Mouse (Mus musculus) left cerebral cortex, postnatal 25 days (tissue): ENCODE results near the gene Sohlh1. TPM values are rescaled to one million over a fixed set of nuclear protein-coding genes. Genes with fewer than 3 reads are reported as not detected.

Experiments used
- DNase-seq, 2 experiments: peaks; one replicate each; pipeline ENCODE4 v3.0.0; 2022; ENCODE audit warnings: low spot score in 2 of 2, mixed read lengths in 1 of 2
- intact Hi-C: fragments of 180-260 bp; cut with DNase I; formaldehyde crosslinking; loops from one replicate; pipeline ENCODE4 v1.15.1; 2025
- total RNA-seq, 2 experiments: library from RNA; stranded (reverse); gene quantifications; 2 replicates each; pipeline ENCODE4 v1.2.3; 2021

Gene Sohlh1
- total RNA-seq = not detected

DNA sequence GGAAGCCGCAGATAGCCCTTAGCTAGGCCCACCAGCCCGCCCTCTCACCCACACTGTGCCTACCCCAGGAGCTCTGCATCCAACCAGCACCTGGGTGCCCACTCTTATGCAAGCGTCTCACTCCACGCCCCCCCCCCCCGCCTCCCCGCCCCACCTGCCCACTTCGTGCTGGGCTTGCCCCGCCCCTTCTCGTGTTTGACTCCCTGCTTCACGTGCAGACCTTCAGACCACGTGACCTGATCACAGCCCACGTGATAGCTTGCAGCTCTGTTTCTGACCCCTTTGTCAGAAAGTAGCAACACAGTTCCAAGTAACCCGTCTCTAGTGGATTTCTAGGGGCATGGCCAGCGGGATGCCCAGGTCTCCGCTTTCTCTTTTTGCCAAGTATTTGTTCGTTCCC, at the start of gene Sohlh1:
Gene Sohlh1 (minus strand): TSS at position 23 of the 400 bp plus-strand sequence.
- no peak for DNase-seq
- intact Hi-C loops = loop anchor here (10.0 kb wide), 1 partner anchor 158 kb away; no protein-coding TSS in a partner anchor

DNA sequence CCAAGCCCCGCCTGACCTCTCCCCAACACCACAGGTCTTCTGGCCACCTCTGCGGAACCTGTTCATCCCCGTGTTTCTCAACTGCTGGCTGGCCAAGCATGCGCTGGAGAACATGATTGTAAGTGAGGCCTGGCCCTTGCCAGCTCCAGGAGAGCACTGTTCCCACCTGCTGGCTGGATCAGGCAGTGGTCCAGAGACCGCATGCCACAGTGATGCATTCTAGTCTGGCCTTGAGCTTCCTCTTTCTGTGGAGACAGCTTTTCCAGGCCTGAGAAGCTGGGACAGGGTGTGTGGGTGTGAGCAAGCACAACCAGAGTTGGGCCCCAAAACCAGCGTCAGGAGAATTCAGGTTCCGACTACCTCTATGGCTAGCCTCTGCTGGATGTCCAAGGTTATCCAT, 45.4 kb upstream of the Sohlh1 start:
- no peak for DNase-seq
- intact Hi-C loops = no loop called here

DNA sequence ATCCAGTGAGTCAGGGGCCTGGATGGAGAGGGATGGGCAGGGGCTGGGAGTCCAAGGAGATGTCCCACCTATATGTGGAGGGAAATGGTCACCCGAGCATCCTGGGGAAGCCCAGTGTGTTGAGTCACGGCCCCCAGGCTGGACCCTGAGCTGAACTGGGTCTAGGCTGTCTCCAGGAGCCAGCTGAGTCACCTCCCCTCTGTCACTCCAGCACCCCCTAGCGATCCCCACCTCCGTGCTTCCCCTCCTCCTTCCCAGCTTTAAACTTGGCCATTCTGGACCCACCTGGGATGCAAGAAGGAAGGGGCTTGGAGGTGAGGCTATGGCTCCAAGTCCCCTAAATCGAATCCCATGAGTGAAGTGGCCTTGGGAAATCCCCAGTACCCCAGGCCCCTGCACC, 41.1 kb upstream of the Sohlh1 start:
- DNase-seq = no peak
- intact Hi-C loops = no loop called here

DNA sequence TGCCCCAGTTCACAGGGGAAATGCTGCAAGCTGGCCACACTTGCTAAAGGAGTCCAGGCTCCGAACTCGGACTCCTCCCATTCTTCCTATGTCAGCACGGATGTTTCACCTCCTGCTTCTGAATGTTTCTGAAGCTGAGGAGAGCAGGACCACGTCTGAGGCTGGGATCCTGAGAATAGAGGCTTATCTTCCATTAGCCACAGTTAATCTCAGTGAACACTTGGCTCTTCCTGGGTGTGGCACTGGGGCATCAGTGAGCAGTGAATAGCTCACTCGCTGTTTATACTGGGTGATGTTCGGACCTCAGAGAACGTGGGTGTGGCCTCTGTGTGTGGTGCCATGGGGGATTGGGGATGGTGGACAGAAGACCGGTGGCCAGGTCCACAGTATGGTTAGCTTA, 40.2 kb upstream of the Sohlh1 start:
- intact Hi-C loops = no loop called here
- DNase-seq = no peak

DNA sequence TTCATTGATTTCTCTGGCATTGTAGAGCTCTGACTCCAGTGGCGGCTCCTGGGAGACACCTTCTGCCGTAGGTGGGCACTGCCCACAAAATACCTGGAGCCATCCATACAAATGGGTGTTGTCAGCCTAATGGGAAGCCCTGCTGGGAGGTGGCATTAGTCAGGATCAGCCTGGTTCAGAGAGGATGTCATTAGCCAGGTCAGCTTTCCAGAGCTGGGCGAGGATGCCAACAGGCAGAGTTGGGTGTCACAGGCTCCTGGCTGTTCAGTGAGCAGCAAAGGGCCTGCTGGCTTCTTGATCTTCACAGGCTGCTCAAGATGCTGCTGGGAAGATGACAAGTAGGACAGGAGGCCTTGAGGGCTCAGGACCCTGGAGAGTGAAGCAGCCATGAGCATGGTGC, 37.7 kb upstream of the Sohlh1 start:
- intact Hi-C loops = no loop called here
- no peak for DNase-seq

DNA sequence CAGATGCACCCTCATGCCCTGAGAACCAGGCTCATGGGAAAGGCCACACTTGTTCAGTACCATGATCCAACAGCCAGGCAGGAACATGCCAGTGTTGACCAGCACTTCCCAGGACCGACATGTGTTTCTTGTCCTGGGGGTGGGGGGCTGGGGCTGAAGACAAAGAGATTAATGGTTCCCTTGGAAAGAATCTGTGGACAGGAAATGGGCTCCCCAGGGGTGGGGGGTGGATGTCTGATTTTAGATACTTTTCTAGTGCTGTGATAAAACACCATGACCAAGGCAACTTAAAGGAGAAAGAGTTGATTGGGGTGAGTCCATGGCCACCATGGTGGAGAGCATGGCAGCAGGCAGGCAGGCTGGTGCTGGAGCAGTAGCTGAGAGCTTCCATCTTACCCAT, 35.2 kb upstream of the Sohlh1 start:
- no peak for DNase-seq
- intact Hi-C loops = no loop called here

DNA sequence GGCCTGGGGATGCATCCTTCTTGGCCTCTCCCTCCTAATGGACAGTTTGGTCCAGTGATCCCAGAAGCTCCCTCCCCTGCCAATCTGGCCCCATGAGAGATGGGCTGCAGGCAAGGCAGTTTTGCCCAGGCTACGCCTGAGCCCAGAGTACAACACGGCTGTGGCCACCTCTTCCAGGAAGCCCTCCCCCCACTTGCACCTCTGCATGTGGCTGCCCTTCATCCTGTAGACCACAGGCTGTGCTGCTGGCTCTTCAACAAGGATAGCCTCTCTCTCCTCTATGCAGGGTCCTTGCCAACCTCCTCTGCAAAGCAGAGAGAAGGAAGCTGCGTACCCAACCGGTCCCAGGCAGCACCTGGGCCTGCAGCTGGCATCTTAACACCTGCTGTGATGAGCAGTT, 32.0 kb upstream of the Sohlh1 start:
- DNase-seq = peak in 1 of 2 experiments; percentile 17
- intact Hi-C loops = no loop called here

DNA sequence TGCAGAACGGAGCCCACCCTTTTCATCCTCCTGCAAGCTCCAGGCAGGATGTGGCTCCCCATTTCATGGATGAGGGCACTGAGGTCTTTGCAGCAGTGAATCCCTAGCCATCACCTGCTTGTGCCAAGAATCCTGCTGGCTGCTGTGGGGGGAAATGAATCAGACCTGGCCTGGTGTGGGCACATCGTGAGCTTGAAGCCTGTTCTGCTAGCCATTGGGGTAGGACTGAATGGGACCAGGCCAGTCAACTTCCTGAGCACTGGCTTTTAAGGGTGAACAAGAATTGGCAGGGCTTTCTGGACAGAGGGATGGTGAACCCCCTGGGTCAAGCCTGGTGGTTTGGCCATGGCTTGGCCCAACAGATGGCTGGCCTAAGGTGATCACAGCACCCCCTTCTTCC, 31.5 kb upstream of the Sohlh1 start:
- DNase-seq = no peak
- intact Hi-C loops = no loop called here

DNA sequence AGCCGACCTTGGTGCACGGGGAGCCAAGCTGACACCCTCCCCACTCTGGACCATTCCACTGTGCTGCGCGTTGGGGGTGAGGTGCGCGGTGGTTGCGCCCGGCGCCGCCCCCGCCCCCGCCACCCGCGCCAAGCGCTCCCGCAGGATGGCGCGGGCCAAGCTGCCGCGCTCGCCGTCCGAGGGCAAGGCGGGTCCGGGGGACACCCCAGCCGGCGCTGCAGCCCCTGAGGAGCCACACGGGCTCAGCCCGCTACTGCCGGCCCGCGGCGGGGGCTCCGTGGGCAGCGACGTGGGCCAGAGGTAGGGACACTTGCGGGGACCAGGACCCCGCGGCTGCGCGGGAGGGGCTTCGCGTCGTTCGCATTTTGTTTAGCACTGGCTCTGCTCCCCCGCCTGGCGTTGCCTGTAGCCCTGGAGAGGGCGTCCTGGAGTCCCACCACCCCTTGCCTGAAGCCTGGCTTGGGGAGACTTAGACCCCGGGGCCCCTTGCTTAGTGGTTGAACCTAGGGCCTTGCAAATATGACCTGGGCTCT, 30.8 kb upstream of the Sohlh1 start:
- peak; percentile 11 to 61 for DNase-seq
- intact Hi-C loops = no loop called here

DNA sequence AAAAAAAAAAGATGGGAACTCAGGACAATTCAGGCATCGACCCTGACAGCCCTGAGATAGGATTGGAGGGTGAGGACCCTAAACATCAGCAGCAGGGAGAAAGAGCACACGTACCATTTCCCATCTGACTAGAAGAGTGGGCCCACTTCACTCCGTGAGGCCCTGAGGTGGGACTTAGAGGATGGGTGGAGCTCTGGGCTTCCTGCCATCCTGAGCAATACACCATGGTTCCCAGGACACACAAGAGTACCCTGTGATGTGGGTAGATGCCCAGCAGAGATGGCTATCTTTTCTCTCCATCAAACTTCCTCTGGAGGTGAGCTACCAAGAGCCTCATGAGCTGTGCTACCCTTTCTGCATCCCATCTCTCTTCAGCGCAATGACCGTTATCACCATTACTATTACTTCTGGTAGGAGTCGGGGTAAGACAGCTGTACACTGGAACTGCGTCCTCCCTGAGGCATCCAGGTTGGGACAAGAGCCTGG, 30.2 kb upstream of the Sohlh1 start:
- peak in 1 of 2 experiments; percentile 55 for DNase-seq
- intact Hi-C loops = no loop called here

DNA sequence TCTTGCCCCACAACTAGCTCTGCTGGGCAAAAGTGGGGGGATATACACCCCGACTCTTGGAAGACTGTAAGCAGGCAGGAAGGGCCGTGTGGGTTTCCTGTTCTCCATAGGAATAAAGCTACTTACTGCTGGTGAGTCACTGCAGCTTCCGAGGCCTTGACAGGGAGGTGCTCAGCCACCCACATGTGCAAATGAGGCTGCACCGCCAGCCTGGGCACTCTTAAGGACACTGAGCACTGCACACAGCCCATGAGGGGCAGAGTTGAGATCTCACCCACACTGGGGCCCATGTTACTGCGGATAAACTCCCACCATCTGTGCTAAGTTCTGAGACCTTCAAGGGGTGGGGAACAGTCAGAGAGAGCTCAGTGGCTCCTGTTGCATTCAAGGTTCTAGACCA, 19.6 kb upstream of the Sohlh1 start:
- DNase-seq = peak; percentile 29 to 80
- intact Hi-C loops = loop anchor here (10.0 kb wide), 1 partner anchor 278 kb away; no protein-coding TSS in a partner anchor

DNA sequence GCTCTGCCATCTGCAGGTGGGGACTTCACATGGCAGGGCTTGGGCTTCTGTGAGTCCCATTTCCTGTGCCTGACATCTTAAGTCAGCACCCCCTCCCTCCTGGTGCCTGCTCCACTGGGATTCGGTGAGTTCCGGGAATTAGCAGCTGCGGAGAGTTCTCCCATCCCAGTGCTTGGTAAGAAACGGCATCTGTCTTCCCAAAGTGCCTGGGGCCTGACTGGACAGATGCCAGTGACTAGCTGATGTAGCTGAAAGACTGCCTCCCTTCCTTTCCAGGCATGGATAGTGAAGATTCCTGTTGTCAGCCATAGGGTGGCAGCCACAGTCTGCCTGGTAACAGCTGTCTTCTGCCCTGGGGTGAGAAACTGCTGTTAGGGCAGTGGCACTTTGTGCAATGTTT, 18.4 kb upstream of the Sohlh1 start:
- DNase-seq = peak; percentile 73 to 92
- intact Hi-C loops = loop anchor here (1.0 to 10.0 kb wide), 2 partner anchors 48 to 279 kb away; no protein-coding TSS in a partner anchor

DNA sequence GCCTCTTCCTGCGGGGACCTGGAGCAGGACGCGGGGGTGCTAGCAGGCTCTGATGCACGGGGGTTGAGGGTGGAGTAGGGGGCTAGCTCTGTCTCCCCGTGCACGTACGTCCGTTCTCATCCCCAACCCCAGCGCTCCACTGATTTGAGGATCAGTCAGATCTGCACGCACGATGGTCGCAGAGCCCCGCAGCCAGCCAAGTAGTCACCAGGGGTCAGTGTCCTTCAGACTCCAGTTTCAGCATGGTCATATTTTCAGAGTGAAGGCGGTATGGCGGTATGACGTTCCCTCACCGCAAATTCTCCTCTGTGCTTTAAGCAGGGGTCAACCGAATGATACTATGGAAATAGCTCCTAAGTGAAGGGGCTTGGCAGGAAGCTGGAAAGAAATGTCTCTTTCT, 17.2 kb upstream of the Sohlh1 start:
- no peak for DNase-seq
- intact Hi-C loops = loop anchor here (10.0 kb wide), 1 partner anchor 281 kb away; no protein-coding TSS in a partner anchor

DNA sequence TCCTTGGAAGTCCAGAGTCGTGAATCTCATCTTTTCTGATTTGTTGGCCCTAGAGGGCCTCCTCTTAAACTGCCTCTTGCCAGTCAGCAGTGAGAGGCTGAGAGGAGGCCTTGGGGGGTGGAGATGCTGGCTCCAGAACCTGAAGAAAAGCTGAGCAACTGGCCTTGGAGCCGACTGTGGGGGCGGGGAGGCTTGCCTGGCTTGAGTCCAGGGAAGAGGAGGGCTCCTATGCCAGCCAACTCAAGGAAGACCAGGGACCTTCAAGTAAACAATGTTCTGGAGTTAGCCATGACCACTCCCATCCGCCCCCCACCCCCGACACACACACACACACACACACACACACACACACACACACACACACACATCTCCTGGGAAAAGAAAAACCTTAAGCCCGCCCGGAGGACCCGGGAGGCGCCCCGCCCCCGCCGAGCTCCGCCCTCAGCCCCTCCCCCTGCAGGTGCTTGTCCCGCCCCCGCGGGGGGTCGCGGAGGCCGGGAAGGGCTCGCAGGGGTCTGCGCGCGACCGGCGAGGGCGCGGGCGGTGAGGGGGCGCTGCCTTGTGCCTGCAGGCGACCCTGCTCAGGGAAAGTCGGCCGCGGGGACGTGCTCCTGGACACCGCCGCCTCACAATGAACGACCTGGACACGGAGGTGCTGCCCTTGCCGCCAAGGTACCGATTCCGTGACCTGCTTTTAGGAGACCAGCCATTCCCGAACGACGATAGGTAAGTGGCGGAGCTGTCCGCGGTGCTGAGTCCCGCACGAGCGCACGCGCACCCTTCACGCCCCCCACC, 16.5 kb upstream of the Sohlh1 start, which contains the start of gene Kcnt1:
Gene Kcnt1 (plus strand): TSS at position 398 of the 795 bp plus-strand sequence.
- DNase-seq = peak; percentile 47 to 74
- intact Hi-C loops = loop anchor here (1.0 to 10.0 kb wide), 2 partner anchors 120 to 281 kb away; partner anchors contain the start of gene Camsap1

DNA sequence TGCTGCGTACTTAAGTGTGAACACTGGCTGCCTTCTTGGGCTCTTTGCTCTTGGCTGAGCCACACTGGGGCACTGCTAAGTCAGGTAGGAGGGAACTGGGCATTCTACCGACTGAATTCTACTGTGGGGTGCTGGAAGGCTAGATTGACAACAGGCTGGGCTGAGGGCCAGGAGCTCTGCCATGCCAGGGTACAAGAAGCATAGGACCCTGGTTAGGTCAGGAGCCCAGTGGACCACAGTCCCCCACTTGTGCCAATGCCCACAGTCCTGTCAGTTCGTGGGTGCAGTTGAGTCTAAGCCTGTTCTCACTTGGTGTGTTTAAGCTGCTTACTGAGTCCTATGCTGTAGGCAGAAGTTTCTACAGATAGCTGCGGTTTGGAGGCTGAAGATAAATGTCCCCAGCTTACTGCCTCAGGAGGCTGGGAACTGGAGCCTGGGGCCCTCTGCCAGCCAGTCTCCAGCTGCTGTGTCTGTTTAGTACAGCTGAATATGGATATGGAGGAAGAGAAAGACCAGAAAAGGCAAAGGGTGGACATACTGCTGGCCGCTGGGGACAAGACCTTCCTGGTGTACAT, 15.7 kb upstream of the Sohlh1 start:
- DNase-seq = peak; percentile 26 to 72
- intact Hi-C loops = loop anchor here (1.0 to 10.0 kb wide), 2 partner anchors 121 to 282 kb away; partner anchors contain the start of gene Camsap1

DNA sequence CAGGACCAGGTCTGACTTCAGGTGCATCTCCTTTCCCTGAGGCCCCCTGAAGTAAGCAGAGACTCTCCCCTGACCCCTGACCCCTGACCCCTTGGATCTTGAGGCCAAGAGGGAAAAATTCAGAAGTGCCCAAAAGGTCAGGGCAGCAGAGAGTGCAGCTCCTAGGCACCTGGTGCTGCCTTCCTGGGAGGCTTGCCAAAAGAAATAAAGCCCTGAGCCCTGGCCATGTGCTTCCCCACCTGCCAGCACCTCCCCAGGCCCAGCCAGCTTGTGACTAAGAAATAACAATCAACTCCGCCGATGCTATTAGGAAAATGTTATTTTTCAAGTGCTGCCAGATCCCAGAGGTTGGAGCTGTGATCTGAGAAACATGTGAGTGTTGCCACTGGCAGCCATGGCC, 15.0 kb upstream of the Sohlh1 start:
- intact Hi-C loops = loop anchor here (10.0 kb wide), 1 partner anchor 283 kb away; no protein-coding TSS in a partner anchor
- DNase-seq = no peak

DNA sequence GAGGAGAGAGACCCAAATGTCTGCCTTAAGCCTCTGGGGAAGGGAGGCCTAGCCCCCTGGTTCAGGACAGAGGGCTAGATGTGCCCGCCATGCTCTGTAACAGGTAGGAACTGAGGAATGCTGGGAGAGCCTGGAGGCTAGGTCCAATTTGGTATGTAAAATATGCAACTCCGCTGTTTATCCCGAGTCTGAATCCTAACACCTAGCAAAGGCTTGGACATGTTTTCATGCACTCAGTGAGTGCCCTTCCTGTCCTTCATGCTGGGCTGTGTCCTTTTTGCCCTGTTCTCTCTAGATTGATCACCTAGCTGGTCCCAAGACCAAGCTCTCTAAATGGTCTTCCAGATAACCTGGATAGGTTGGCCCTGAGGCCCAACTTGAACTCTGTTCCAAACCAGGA, 12.8 kb upstream of the Sohlh1 start:
- DNase-seq = no peak
- intact Hi-C loops = loop anchor here (10.0 kb wide), 1 partner anchor 285 kb away; no protein-coding TSS in a partner anchor

DNA sequence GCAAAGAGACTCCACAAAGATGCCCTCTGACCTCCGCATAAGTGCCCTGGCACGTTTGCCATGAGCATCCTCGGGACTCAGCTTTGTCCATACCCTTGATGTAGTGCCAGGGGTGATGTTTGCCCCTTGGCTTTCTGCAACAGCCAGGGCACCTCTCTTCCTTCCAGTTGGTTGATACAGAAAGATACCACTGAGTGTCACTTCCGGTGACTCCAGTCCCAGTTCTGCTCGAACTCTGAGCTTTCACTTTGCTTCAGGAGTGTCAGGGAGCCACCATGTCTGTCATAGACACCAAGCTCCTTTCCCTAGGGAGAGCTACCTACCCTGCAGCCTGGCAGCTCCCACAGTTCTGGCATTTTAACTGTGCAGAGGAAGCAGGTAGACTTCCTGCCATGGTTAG, 7.0 kb upstream of the Sohlh1 start:
- intact Hi-C loops = no loop called here
- no peak for DNase-seq

DNA sequence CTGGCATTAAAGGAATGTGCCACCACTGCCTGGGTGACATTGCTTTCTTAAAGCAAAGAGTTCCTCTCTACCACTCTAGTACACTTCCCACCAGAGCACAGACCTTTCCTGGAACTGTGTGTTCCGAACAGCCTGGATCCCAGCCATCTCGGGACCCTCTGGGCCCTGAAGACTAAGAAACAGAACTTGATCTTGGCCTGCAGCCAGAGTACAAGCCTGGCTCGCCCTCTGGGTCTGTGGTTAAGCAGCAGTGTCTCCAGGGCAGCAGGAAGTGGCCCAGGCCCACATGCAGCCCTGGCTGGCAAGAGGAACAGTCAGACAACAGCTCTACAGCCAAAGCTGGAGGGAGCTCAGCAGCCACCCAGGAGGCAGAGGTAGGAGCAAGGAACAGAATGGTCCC, 5.6 kb upstream of the Sohlh1 start:
- intact Hi-C loops = no loop called here

DNA sequence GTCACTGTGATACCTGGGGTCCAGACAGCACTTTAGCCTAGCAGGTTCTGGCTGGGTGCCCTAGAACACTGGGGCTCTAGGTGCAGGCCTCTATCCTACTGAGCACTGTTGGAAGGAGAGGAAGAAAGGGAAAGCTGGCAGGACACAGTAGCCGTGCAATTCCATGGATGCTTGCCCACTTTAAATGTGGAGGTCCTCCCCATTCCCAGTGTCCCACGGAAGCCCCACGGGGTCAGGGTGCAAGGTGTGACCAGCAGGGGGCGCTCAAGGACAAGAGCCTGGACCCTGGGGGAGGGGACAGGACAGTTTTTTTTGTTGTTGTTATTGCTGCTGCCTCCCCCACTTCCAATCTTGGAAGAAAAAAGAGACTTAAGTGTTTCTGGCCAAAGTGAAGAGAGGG, 3.3 kb upstream of the Sohlh1 start:
- intact Hi-C loops = loop anchor here (1.0 kb wide), 1 partner anchor 63 kb away; no protein-coding TSS in a partner anchor
- peak in 1 of 2 experiments; percentile 40 for DNase-seq

More for the DNA sequence above, 5.6 kb upstream of the Sohlh1 start:
- DNase-seq = peak; percentile 73 to 76
